Mouse (Mus musculus) G1E (cell line): Measurements from ENCODE around the gene Slc16a4. TPM values are rescaled to one million over a fixed set of nuclear protein-coding genes. Genes with fewer than 3 reads are reported as not detected.
A peak's percentile ranks its signal among the peaks of the same experiment; 100 is the strongest.

Experiments used
- ATAC-seq: 2 replicates; pipeline ENCODE4 v1.8.0; 2016; ENCODE audit warnings: mild to moderate bottlenecking; ENCODE audit not compliant: insufficient number of reproducible peaks, poor library complexity, low FRiP score, severe bottlenecking; ENCODE audit errors: extremely low read depth
- DNase-seq: peaks from one replicate; pipeline ENCODE4 v3.0.0; 2012; ENCODE audit warnings: low spot score
- H3K27me3 ChIP-seq: 2 replicates; pipeline ENCODE4 v1.6.1; 2012; ENCODE audit warnings: mild to moderate bottlenecking, low read length, inconsistent platforms; ENCODE audit not compliant: insufficient read depth
- H3K36me3 ChIP-seq: replicated peaks from 2 replicates; pipeline ENCODE3; 2012; ENCODE audit warnings: mild to moderate bottlenecking, inconsistent platforms
- H3K4me1 ChIP-seq: 2 replicates; pipeline ENCODE4 v1.6.1; 2012; ENCODE audit warnings: low read depth, low read length, inconsistent platforms, mixed read lengths; ENCODE audit not compliant: insufficient read depth
- H3K4me3 ChIP-seq: 2 replicates; pipeline ENCODE4 v1.5.1; 2012; ENCODE audit warnings: low read depth, mild to moderate bottlenecking, inconsistent platforms, low read length, moderate library complexity, mixed read lengths
- H3K9me3 ChIP-seq: replicated peaks from 2 replicates; pipeline ENCODE4 v1.6.1; 2012; ENCODE audit warnings: inconsistent platforms
- CTCF ChIP-seq: IDR thresholded peaks from 2 replicates; pipeline ENCODE4 v1.5.1; 2012; ENCODE audit warnings: low read depth, low read length, inconsistent platforms, mixed read lengths
- GATA1 ChIP-seq: IDR thresholded peaks from 2 replicates; pipeline ENCODE4 v1.6.1; 2012; ENCODE audit warnings: borderline replicate concordance, low read length, inconsistent platforms, mixed read lengths
- GATA2 ChIP-seq: IDR thresholded peaks from 2 replicates; pipeline ENCODE4 v1.6.1; 2012; ENCODE audit warnings: low read depth, low read length, inconsistent platforms, borderline replicate concordance
- POLR2AphosphoS5 ChIP-seq: IDR thresholded peaks from 2 replicates; pipeline ENCODE4 v1.6.1; 2012; ENCODE audit warnings: low read depth, low read length, inconsistent platforms; ENCODE audit not compliant: insufficient replicate concordance
- TAL1 ChIP-seq: conservative IDR thresholded peaks from 2 replicates; pipeline ENCODE4 v1.6.1; 2012; ENCODE audit warnings: low read depth, low read length, inconsistent platforms, mixed read lengths
- polyA plus RNA-seq: library from polyadenylated mRNA; stranded (reverse); fragments of >175 nt; gene quantifications from 2 replicates; pipeline ENCODE4 v1.2.3, GENCODE M21; 2012
- total RNA-seq, 2 experiments: library from RNA; stranded (forward) in 1 of 2; stranded (reverse) in 1 of 2; fragments of 200-1000 nt in 1 of 2; fragments of >200 nt in 1 of 2; fragmentation: Nextera tagmentation in 1 of 2; gene quantifications; 2 replicates each; pipeline ENCODE4 v1.2.3; 2014 to 2017

Slc16a4 gene
- total and polyA plus RNA-seq, 3 experiments = 0.22 TPM; not detected in 2

GRCm38 (mm10) chr3:107266814-107267345 is 24.1 kb upstream of the Slc16a4 start:
- no peaks in the 10 kb centered on the region for H3K9me3 ChIP-seq
- TF ChIP-seq TAL1 (no peak), GATA1 (no peak), CTCF (no peak), GATA2 (no peak), POLR2AphosphoS5 (no peak)
- ATAC-seq (no peak), DNase-seq (no peak)
- H3K36me3 ChIP-seq = no peaks in the 10 kb centered on the region
- peaks cover 36% of the 10 kb centered on the region for H3K27me3 ChIP-seq
- no peak overlapping the region for H3K4me3 ChIP-seq
- no peaks in the 10 kb centered on the region for H3K4me1 ChIP-seq

GRCm38 (mm10) chr3:107272433-107272832 is 18.6 kb upstream of the Slc16a4 start:
- TF ChIP-seq GATA1 (no peak), GATA2 (no peak), POLR2AphosphoS5 (no peak), TAL1 (no peak), CTCF (no peak)
- Histone ChIP-seq H3K27me3 (peaks cover 23% of the 10 kb centered on the region), H3K4me3 (no peak overlapping the region; the same call in 1 of the 2 replicates), H3K36me3 (no peaks in the 10 kb centered on the region), H3K4me1 (peaks cover 10% of the 10 kb centered on the region), H3K9me3 (no peaks in the 10 kb centered on the region)
- no peak for ATAC-seq
- no peak for DNase-seq

- no peak overlapping the region for H3K4me3 ChIP-seq
- H3K9me3 ChIP-seq = no peaks in the 10 kb centered on the region
- H3K36me3 ChIP-seq = no peaks in the 10 kb centered on the region
- DNase-seq = peak; percentile 27
- peak; percentile 67 for ATAC-seq
- TF ChIP-seq CTCF (peak; percentile 66), POLR2AphosphoS5 (no peak)
- H3K27me3 ChIP-seq = peaks cover 14% of the 10 kb centered on the region
- peaks cover 18% of the 10 kb centered on the region for H3K4me1 ChIP-seq
Observed at GRCm38 (mm10) chr3:107273820-107274219, 17.2 kb upstream of the Slc16a4 start.

- ATAC-seq (no peak), DNase-seq (no peak)
- Histone ChIP-seq H3K4me3 (no peak overlapping the region), H3K27me3 (peaks cover 4% of the 10 kb centered on the region; the same call in 1 of the 2 replicates), H3K36me3 (peaks cover 3% of the 10 kb centered on the region), H3K4me1 (peaks cover 22% of the 10 kb centered on the region), H3K9me3 (no peaks in the 10 kb centered on the region)
- TF ChIP-seq CTCF = no peak
- TF ChIP-seq POLR2AphosphoS5 = no peak
- no peak for TF ChIP-seq GATA1
Observed at GRCm38 (mm10) chr3:107275351-107275750, 15.7 kb upstream of the Slc16a4 start.

GRCm38 (mm10) chr3:107275996-107276395 is 15.0 kb upstream of the Slc16a4 start:
- TF ChIP-seq CTCF = no peak
- TF ChIP-seq GATA1 = no peak
- no peak for TF ChIP-seq TAL1
- no peak for TF ChIP-seq GATA2
- TF ChIP-seq POLR2AphosphoS5 = no peak
- ATAC-seq = no peak
- no peak overlapping the region for H3K4me3 ChIP-seq
- H3K36me3 ChIP-seq = peaks cover 4% of the 10 kb centered on the region
- no peaks in the 10 kb centered on the region for H3K9me3 ChIP-seq
- peaks cover 3% of the 10 kb centered on the region; the same call in 1 of the 2 replicates for H3K27me3 ChIP-seq
- peaks cover 23% of the 10 kb centered on the region for H3K4me1 ChIP-seq
- no peak for DNase-seq

- H3K4me1 ChIP-seq = peaks cover 23% of the 10 kb centered on the region
- H3K36me3 ChIP-seq = peaks cover 10% of the 10 kb centered on the region
- no peak for TF ChIP-seq TAL1
- TF ChIP-seq GATA1 = no peak
- no peak for TF ChIP-seq POLR2AphosphoS5
- TF ChIP-seq GATA2 = no peak
- no peak for TF ChIP-seq CTCF
- H3K9me3 ChIP-seq = no peaks in the 10 kb centered on the region
- no peak overlapping the region for H3K4me3 ChIP-seq
- DNase-seq (no peak), ATAC-seq (no peak)
- peaks cover 3% of the 10 kb centered on the region; the same call in 1 of the 2 replicates for H3K27me3 ChIP-seq
Observed at GRCm38 (mm10) chr3:107276626-107277025, 14.4 kb upstream of the Slc16a4 start.

GRCm38 (mm10) chr3:107278479-107279269 is 12.4 kb upstream of the Slc16a4 start, which contains the start of gene Lamtor5:
TSS of gene Lamtor5 (plus strand) at chr3:107278858.
- Histone ChIP-seq H3K4me3 (peak within 1 kb of the TSS; percentile 97), H3K27me3 (peaks cover 3% of the 10 kb centered on the region; the same call in 1 of the 2 replicates), H3K36me3 (peaks cover 28% of the 10 kb centered on the region), H3K4me1 (peaks cover 14% of the 10 kb centered on the region), H3K9me3 (no peaks in the 10 kb centered on the region)
- TF ChIP-seq GATA1 (no peak), POLR2AphosphoS5 (no peak), GATA2 (no peak), CTCF (no peak), TAL1 (no peak)
- DNase-seq (peak; percentile 61), ATAC-seq (peak; percentile 67)
